Mouse (Mus musculus) megakaryocyte, adult 5-6 weeks (primary cell): ENCODE data around the gene Dap3. TPM values are rescaled to one million over a fixed set of nuclear protein-coding genes. Genes with fewer than 3 reads are reported as not detected.
"Not testable (repeated sequence)": the region's sequence is repeated elsewhere in the genome, so short reads cannot be mapped to it uniquely, and the experiment has no call there.

Experiments
- ATAC-seq: 2 replicates; pipeline ENCODE4 v1.8.0; 2016; ENCODE audit warnings: mild to moderate bottlenecking, inconsistent platforms; ENCODE audit not compliant: poor library complexity, severe bottlenecking
- total RNA-seq, 2 experiments: library from RNA; stranded (forward) in 1 of 2; stranded (reverse) in 1 of 2; fragments of 153-499, 151-499 nt in 1 of 2; fragments of 221-1000, 200-1000 nt in 1 of 2; gene quantifications; 2 replicates each; pipeline versions ENCODE4 v1.2.3 to v1.2.4; 2015 to 2017

Dap3 gene
- total RNA-seq, 2 experiments from 2014 or later: 45.6 to 70.6 TPM

GRCm38 (mm10) chr3:88913511-88914383 is 37.2 kb downstream of the Dap3 start, which contains the start of gene Msto1:
TSS of gene Msto1 (minus strand) at chr3:88913999.
- peak; percentile 100 for ATAC-seq

GRCm38 (mm10) chr3:88912585-88912984 is 38.4 kb downstream of the Dap3 start:
- ATAC-seq: no peak

- no peak for ATAC-seq
Measured at GRCm38 (mm10) chr3:88906393-88907159, 44.4 kb downstream of the Dap3 start.

GRCm38 (mm10) chr3:88905741-88906140 is 45.2 kb downstream of the Dap3 start:
- no peak for ATAC-seq

GRCm38 (mm10) chr3:88905209-88905608 is 45.8 kb downstream of the Dap3 start:
- no peak for ATAC-seq

- ATAC-seq: no peak
Measured at GRCm38 (mm10) chr3:88904803-88905202, 46.2 kb downstream of the Dap3 start.

- not testable (repeated sequence) for ATAC-seq
Measured at GRCm38 (mm10) chr3:88893011-88893410, 58.0 kb downstream of the Dap3 start.

- ATAC-seq: not testable (repeated sequence)
Measured at GRCm38 (mm10) chr3:88882536-88882935, 68.4 kb downstream of the Dap3 start.

Other genes starting within 250 kb of the Dap3 start
- 66.1 and 68.1 TPM in 2 replicates for gene Rit1, start 234.3 kb downstream of the Dap3 start, total RNA-seq (2015)
- 53.4 and 68.6 TPM in 2 replicates for gene Rit1, start 234.3 kb downstream of the Dap3 start, total RNA-seq (2017)
- 0.73 and 2.0 TPM in 2 replicates for gene Syt11, start 176.0 kb downstream of the Dap3 start, total RNA-seq (2015)
- 0.65 and 2.1 TPM in 2 replicates for gene Syt11, start 176.0 kb downstream of the Dap3 start, total RNA-seq (2017)
- 11.9 and 13.8 TPM in 2 replicates for gene Gon4l, start 116.0 kb downstream of the Dap3 start, total RNA-seq (2015)
- 25.4 and 26.1 TPM in 2 replicates for gene Gon4l, start 116.0 kb downstream of the Dap3 start, total RNA-seq (2017)
- gene Msto1, start 37.2 kb downstream of the Dap3 start, total RNA-seq (2015): 4.8 and 7.5 TPM in 2 replicates
- gene Msto1, start 37.2 kb downstream of the Dap3 start, total RNA-seq (2017): 9.9 and 16.2 TPM in 2 replicates
- gene Ash1l, start 559 bp downstream of the Dap3 start, total RNA-seq (2015): 29.0 and 32.4 TPM in 2 replicates
- 18.4 and 28.1 TPM in 2 replicates for gene Ash1l, start 559 bp downstream of the Dap3 start, total RNA-seq (2017)
- gene Rusc1, start 142.1 kb upstream of the Dap3 start, total RNA-seq (2015): 11.6 and 13.7 TPM in 2 replicates
- 11.3 and 11.8 TPM in 2 replicates for gene Rusc1, start 142.1 kb upstream of the Dap3 start, total RNA-seq (2017)
- gene Gm43738, start 149.9 kb upstream of the Dap3 start, total RNA-seq (2015): not detected in 2 replicates
- not detected in 2 replicates for gene Gm43738, start 149.9 kb upstream of the Dap3 start, total RNA-seq (2017)
- 57.3 and 64.0 TPM in 2 replicates for gene Fdps, start 150.8 kb upstream of the Dap3 start, total RNA-seq (2015)
- gene Fdps, start 150.8 kb upstream of the Dap3 start, total RNA-seq (2017): 132 and 150 TPM in 2 replicates
- gene Pklr, start 185.0 kb upstream of the Dap3 start, total RNA-seq (2015): 1.2 and 4.0 TPM in 2 replicates
- gene Pklr, start 185.0 kb upstream of the Dap3 start, total RNA-seq (2017): 1.4 and 8.0 TPM in 2 replicates
- not detected in 2 replicates for gene Hcn3, start 209.0 kb upstream of the Dap3 start, total RNA-seq (2015)
- not detected in 2 replicates for gene Hcn3, start 209.0 kb upstream of the Dap3 start, total RNA-seq (2017)
- gene Clk2, start 213.6 kb upstream of the Dap3 start, total RNA-seq (2015): 38.1 and 38.4 TPM in 2 replicates
- 47.1 and 48.5 TPM in 2 replicates for gene Clk2, start 213.6 kb upstream of the Dap3 start, total RNA-seq (2017)
- 43.0 and 52.9 TPM in 2 replicates for gene Scamp3, start 226.3 kb upstream of the Dap3 start, total RNA-seq (2015)
- gene Scamp3, start 226.3 kb upstream of the Dap3 start, total RNA-seq (2017): 17.9 and 18.1 TPM in 2 replicates
- gene Fam189b, start 232.0 kb upstream of the Dap3 start, total RNA-seq (2015): 11.2 and 13.5 TPM in 2 replicates
- 3.3 and 5.6 TPM in 2 replicates for gene Fam189b, start 232.0 kb upstream of the Dap3 start, total RNA-seq (2017)